Mouse (Mus musculus) neural tube, embryonic 11.5 days (tissue): ENCODE measurements at regions not wholly inside any gene's neighbourhood (a gene's known extent, or its start where the extent isn't known, plus 50 kb on each side); places are given as distances from the start of the nearest gene placed in this dataset.
"Not testable (repeated sequence)": the region's sequence is repeated elsewhere in the genome, so short reads cannot be mapped to it uniquely, and the experiment has no call there.

Experiments
- ATAC-seq: fragments of 200-750 bp; cut with Nextera tagmentation; 2 replicates; pipeline ENCODE4 v1.8.0; 2017; ENCODE audit warnings: moderate number of reproducible peaks, mild to moderate bottlenecking, moderate TSS enrichment, moderate library complexity; ENCODE audit not compliant: insufficient read depth, low FRiP score, low TSS enrichment
- DNase-seq: peaks from one replicate; pipeline ENCODE4 v3.0.0-alpha.2; 2015; ENCODE audit warnings: low spot score
- H3K27ac ChIP-seq: fragments of 300-500 bp; sonication (generic); 2 replicates; pipeline ENCODE4 v1.5.1; 2014; ENCODE audit warnings: low read depth, mild to moderate bottlenecking, low read length
- H3K27me3 ChIP-seq: fragments of 300-500 bp; sonication (generic); 2 replicates; pipeline ENCODE4 v1.6.1; 2014; ENCODE audit warnings: mild to moderate bottlenecking, low read length, mixed read lengths; ENCODE audit not compliant: control insufficient read depth, insufficient read depth
- H3K36me3 ChIP-seq: fragments of 300-500 bp; sonication (generic); 2 replicates; pipeline ENCODE4 v1.6.1; 2014; ENCODE audit warnings: mild to moderate bottlenecking, low read length, moderate library complexity, mixed read lengths; ENCODE audit not compliant: control insufficient read depth, insufficient read depth
- H3K4me1 ChIP-seq: fragments of 300-500 bp; sonication (generic); 2 replicates; pipeline ENCODE4 v1.6.1; 2014; ENCODE audit warnings: low read length, mixed read lengths; ENCODE audit not compliant: control insufficient read depth, insufficient read depth
- H3K4me2 ChIP-seq: fragments of 300-500 bp; sonication (generic); 2 replicates; pipeline ENCODE4 v1.6.1; 2014; ENCODE audit warnings: low read depth, mild to moderate bottlenecking, moderate library complexity
- H3K4me3 ChIP-seq: fragments of 300-500 bp; sonication (generic); 2 replicates; pipeline ENCODE4 v1.5.1; 2014; ENCODE audit warnings: low read depth, low read length
- H3K9ac ChIP-seq: fragments of 300-500 bp; sonication (generic); 2 replicates; pipeline ENCODE4 v1.6.1; 2014; ENCODE audit warnings: mild to moderate bottlenecking, low read length
- H3K9me3 ChIP-seq: fragments of 300-500 bp; sonication (generic); 2 replicates; pipeline ENCODE4 v1.6.1; 2016; ENCODE audit warnings: low read length; ENCODE audit not compliant: control insufficient read depth
- WGBS: fragments of 180-500 bp; shearing (Covaris S2); extraction: QIAGEN DNeasy Blood & Tissue Kit; methylation state at CpG from one replicate; pipeline ENCODE4 v1.1.7; 2014; 5-methylcytosine and 5-hydroxymethylcytosine counted together

- Histone ChIP-seq H3K4me1 (no peaks in the 10 kb centered on the region), H3K36me3 (no peaks in the 10 kb centered on the region), H3K4me3 (no peak overlapping the region), H3K27ac (peak overlapping the region; percentile 53; the same call in 1 of the 2 replicates), H3K9ac (no peak overlapping the region), H3K27me3 (no peaks in the 10 kb centered on the region), H3K4me2 (peak overlapping the region; percentile 2; the same call in 1 of the 2 replicates), H3K9me3 (no peaks in the 10 kb centered on the region)
- peak; percentile 85 for ATAC-seq
- WGBS, result 47% methylated on average over 11 of the region's 11 CpGs
- DNase-seq, result peak; percentile 31
These were observed 147.6 kb downstream of the Brms1l start for GRCm38 (mm10) chr12:55983565-55984351.

GRCm38 (mm10) chr12:55983128-55983527 is 147.0 kb downstream of the Brms1l start:
- H3K9me3 ChIP-seq, result no peaks in the 10 kb centered on the region
- no peak overlapping the region for H3K4me3 ChIP-seq
- H3K4me2 ChIP-seq, result no peak overlapping the region
- no peak for DNase-seq
- no peak overlapping the region for H3K9ac ChIP-seq
- ATAC-seq, result no peak; the same call in 1 of the 2 replicates
- H3K4me1 ChIP-seq, result no peaks in the 10 kb centered on the region
- H3K27ac ChIP-seq, result no peak overlapping the region
- H3K36me3 ChIP-seq, result no peaks in the 10 kb centered on the region
- H3K27me3 ChIP-seq, result no peaks in the 10 kb centered on the region
- 57% methylated on average over 3 of the region's 3 CpGs for WGBS

GRCm38 (mm10) chr12:55974262-55974661 is 138.1 kb downstream of the Brms1l start:
- Histone ChIP-seq H3K4me1 (no peaks in the 10 kb centered on the region), H3K9ac (no peak overlapping the region), H3K27me3 (no peaks in the 10 kb centered on the region), H3K4me3 (no peak overlapping the region), H3K4me2 (no peak overlapping the region), H3K36me3 (no peaks in the 10 kb centered on the region), H3K27ac (no peak overlapping the region), H3K9me3 (no peaks in the 10 kb centered on the region)
- ATAC-seq, result no peak
- 88% methylated on average over 3 of the region's 3 CpGs for WGBS
- no peak for DNase-seq

- H3K9me3 ChIP-seq, ATAC-seq, H3K9ac ChIP-seq, H3K4me1 ChIP-seq, H3K27ac ChIP-seq, H3K4me3 ChIP-seq, H3K36me3 ChIP-seq, H3K4me2 ChIP-seq, DNase-seq, H3K27me3 ChIP-seq: not testable (repeated sequence)
- WGBS, result 94% methylated on average over 3 of the region's 3 CpGs
These were observed 123.2 kb downstream of the Brms1l start for GRCm38 (mm10) chr12:55959319-55959718.

- Histone ChIP-seq H3K9me3 (no peaks in the 10 kb centered on the region), H3K27ac (no peak overlapping the region), H3K27me3 (no peaks in the 10 kb centered on the region), H3K36me3 (no peaks in the 10 kb centered on the region), H3K4me3 (no peak overlapping the region), H3K9ac (no peak overlapping the region), H3K4me2 (no peak overlapping the region), H3K4me1 (no peaks in the 10 kb centered on the region)
- DNase-seq (no peak), ATAC-seq (no peak)
- 85% methylated on average over 6 of the region's 6 CpGs for WGBS
These were observed 104.4 kb downstream of the Brms1l start for GRCm38 (mm10) chr12:55940566-55940965.

- Histone ChIP-seq H3K27ac (no peak overlapping the region), H3K27me3 (no peaks in the 10 kb centered on the region), H3K36me3 (no peaks in the 10 kb centered on the region), H3K4me2 (no peak overlapping the region), H3K9me3 (no peaks in the 10 kb centered on the region), H3K4me1 (no peaks in the 10 kb centered on the region), H3K9ac (no peak overlapping the region), H3K4me3 (no peak overlapping the region)
- WGBS, result 59% methylated on average over 10 of the region's 10 CpGs
- DNase-seq (peak; percentile 18), ATAC-seq (peak; percentile 88)
These were observed 103.4 kb downstream of the Brms1l start for GRCm38 (mm10) chr12:55939281-55940142.

GRCm38 (mm10) chr12:55934172-55934571 is 98.0 kb downstream of the Brms1l start:
- peaks cover 21% of the 10 kb centered on the region; the same call in 1 of the 2 replicates for H3K27me3 ChIP-seq
- H3K9me3 ChIP-seq, result no peaks in the 10 kb centered on the region
- ATAC-seq (no peak), DNase-seq (no peak)
- H3K9ac ChIP-seq, result no peak overlapping the region
- H3K27ac ChIP-seq, result no peak overlapping the region
- no peaks in the 10 kb centered on the region for H3K36me3 ChIP-seq
- 61% methylated on average over 1 of the region's 1 CpGs for WGBS
- no peaks in the 10 kb centered on the region for H3K4me1 ChIP-seq
- no peak overlapping the region for H3K4me3 ChIP-seq
- H3K4me2 ChIP-seq, result no peak overlapping the region

GRCm38 (mm10) chr12:55933417-55933816 is 97.3 kb downstream of the Brms1l start:
- ATAC-seq, result no peak
- Histone ChIP-seq H3K4me1 (no peaks in the 10 kb centered on the region), H3K4me2 (no peak overlapping the region), H3K27ac (no peak overlapping the region), H3K9ac (no peak overlapping the region), H3K27me3 (peaks cover 21% of the 10 kb centered on the region; the same call in 1 of the 2 replicates), H3K36me3 (no peaks in the 10 kb centered on the region), H3K9me3 (no peaks in the 10 kb centered on the region), H3K4me3 (no peak overlapping the region)
- DNase-seq, result peak; percentile 36
- WGBS, result 33% methylated on average over 11 of the region's 11 CpGs
